Mouse (Mus musculus): ENCODE results near the gene Usp16. TPM values are rescaled to one million over a fixed set of nuclear protein-coding genes. Genes with fewer than 3 reads are reported as not detected.
"Not testable (repeated sequence)": the region's sequence is repeated elsewhere in the genome, so short reads cannot be mapped to it uniquely, and the experiment has no call there.

Usp16 gene
- polyA plus RNA-seq, 1 experiment, result 48.6 TPM

GRCm38 (mm10) chr16:87488605-87489004 lies 34.1 kb downstream of the Usp16 start:
- no peak overlapping the region for H3K9ac ChIP-seq (ENCODE audit: low read depth, poor library complexity, severe bottlenecking)
- H3K27me3 ChIP-seq (ENCODE audit: control insufficient read depth, insufficient read depth, low read length, poor library complexity, severe bottlenecking), result no peaks in the 10 kb centered on the region
- TF ChIP-seq EP300 (IDR thresholded peaks at IDR 0.05; ENCODE audit: insufficient read depth, low read depth, low read length), result no peak
- no peak for TF ChIP-seq CTCF (IDR thresholded peaks at IDR 0.05; ENCODE audit: low read depth, low read length)
- no peak for TF ChIP-seq POLR2A (IDR thresholded peaks at IDR 0.05; ENCODE audit: insufficient read depth, low read length)
- peaks cover 91% of the 10 kb centered on the region for H3K36me3 ChIP-seq (ENCODE audit: control insufficient read depth, insufficient read depth, low read length, poor library complexity, severe bottlenecking)
- no peak overlapping the region for H3K27ac ChIP-seq (ENCODE audit: insufficient read depth, low read length)
- no peaks in the 10 kb centered on the region for H3K9me3 ChIP-seq (replicated peaks; ENCODE audit: control insufficient read depth, insufficient read depth, low read length, poor library complexity, severe bottlenecking)
- H3K4me3 ChIP-seq (ENCODE audit: low read depth, low read length), result no peak overlapping the region
- no peaks in the 10 kb centered on the region for H3K4me1 ChIP-seq (ENCODE audit: control insufficient read depth, insufficient read depth, low read length)

- not testable (repeated sequence) for H3K4me3 ChIP-seq (ENCODE audit: low read depth, low read length); H3K9ac ChIP-seq (ENCODE audit: low read depth, poor library complexity, severe bottlenecking); H3K27me3 ChIP-seq (ENCODE audit: control insufficient read depth, insufficient read depth, low read length, poor library complexity, severe bottlenecking); H3K9me3 ChIP-seq (replicated peaks; ENCODE audit: control insufficient read depth, insufficient read depth, low read length, poor library complexity, severe bottlenecking); H3K4me1 ChIP-seq (ENCODE audit: control insufficient read depth, insufficient read depth, low read length); H3K27ac ChIP-seq (ENCODE audit: insufficient read depth, low read length)
- peaks cover 64% of the 10 kb centered on the region for H3K36me3 ChIP-seq (ENCODE audit: control insufficient read depth, insufficient read depth, low read length, poor library complexity, severe bottlenecking)
Measured at GRCm38 (mm10) chr16:87492191-87492792, 37.8 kb downstream of the Usp16 start.

- no peaks in the 10 kb centered on the region for H3K27me3 ChIP-seq (ENCODE audit: control insufficient read depth, insufficient read depth, low read length, poor library complexity, severe bottlenecking)
- peak overlapping the region; percentile 95 for H3K9ac ChIP-seq (ENCODE audit: low read depth, poor library complexity, severe bottlenecking)
- H3K4me3 ChIP-seq (ENCODE audit: low read depth, low read length), result peak overlapping the region; percentile 97
- no peaks in the 10 kb centered on the region for H3K9me3 ChIP-seq (replicated peaks; ENCODE audit: control insufficient read depth, insufficient read depth, low read length, poor library complexity, severe bottlenecking)
- TF ChIP-seq POLR2A (IDR thresholded peaks at IDR 0.05; ENCODE audit: insufficient read depth, low read length), result no peak
- TF ChIP-seq EP300 (IDR thresholded peaks at IDR 0.05; ENCODE audit: insufficient read depth, low read depth, low read length), result no peak
- no peak for TF ChIP-seq CTCF (IDR thresholded peaks at IDR 0.05; ENCODE audit: low read depth, low read length)
- H3K36me3 ChIP-seq (ENCODE audit: control insufficient read depth, insufficient read depth, low read length, poor library complexity, severe bottlenecking), result peaks cover 40% of the 10 kb centered on the region
- no peak overlapping the region for H3K27ac ChIP-seq (ENCODE audit: insufficient read depth, low read length)
- H3K4me1 ChIP-seq (ENCODE audit: control insufficient read depth, insufficient read depth, low read length), result no peaks in the 10 kb centered on the region
Measured at GRCm38 (mm10) chr16:87494955-87495655, 40.6 kb downstream of the Usp16 start.

DNA sequence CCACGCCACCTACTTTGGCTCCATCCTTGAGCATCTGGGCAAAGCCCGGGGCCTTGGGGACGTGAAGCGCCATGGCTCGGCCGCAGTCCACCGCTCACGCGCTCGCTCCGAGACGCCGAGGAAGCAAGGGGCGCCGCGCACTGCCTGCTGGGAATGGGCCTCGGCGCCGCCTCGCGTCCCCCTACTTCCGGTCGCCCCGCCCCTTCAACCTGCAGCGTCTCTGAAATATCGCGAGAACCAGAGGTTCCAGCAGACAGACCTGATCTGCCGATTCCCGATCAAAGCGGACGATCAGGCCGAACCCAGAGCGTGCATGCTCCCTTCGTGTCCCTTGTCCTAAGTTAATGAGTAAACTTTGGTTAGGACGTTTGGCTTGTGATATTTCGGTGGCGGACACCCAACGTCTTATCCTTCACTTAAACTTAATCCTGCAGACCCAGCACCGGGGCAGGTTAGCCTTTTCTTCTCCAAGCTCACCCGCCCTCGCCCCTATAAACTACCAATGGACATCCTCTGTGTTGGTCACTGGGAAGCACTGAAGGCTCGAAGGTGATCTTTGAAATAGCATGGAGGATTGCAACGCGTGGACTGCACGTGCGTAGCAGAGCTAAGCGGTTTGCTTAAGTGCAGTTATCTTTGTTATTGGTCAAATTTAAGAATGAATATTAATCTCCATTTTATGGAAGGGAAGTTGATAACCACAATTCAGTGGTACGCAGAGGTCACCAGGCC lies 41.4 kb downstream of the Usp16 start, which contains the start of gene Cct8:
Cct8 (minus strand) TSS at position 158 of the 732 bp plus-strand sequence.
- H3K27ac ChIP-seq (ENCODE audit: insufficient read depth, low read length), result no peak within 1 kb of the TSS; the same call in 1 of the 2 replicates

GRCm38 (mm10) chr16:87496728-87497127 lies 42.2 kb downstream of the Usp16 start:
- H3K4me3 ChIP-seq (ENCODE audit: low read depth, low read length), result peak overlapping the region; percentile 35
- peaks cover 24% of the 10 kb centered on the region for H3K36me3 ChIP-seq (ENCODE audit: control insufficient read depth, insufficient read depth, low read length, poor library complexity, severe bottlenecking)
- H3K27ac ChIP-seq (ENCODE audit: insufficient read depth, low read length), result no peak overlapping the region
- peak overlapping the region; percentile 95; the same call in 1 of the 2 replicates for H3K9ac ChIP-seq (ENCODE audit: low read depth, poor library complexity, severe bottlenecking)
- H3K9me3 ChIP-seq (replicated peaks; ENCODE audit: control insufficient read depth, insufficient read depth, low read length, poor library complexity, severe bottlenecking), result no peaks in the 10 kb centered on the region
- H3K4me1 ChIP-seq (ENCODE audit: control insufficient read depth, insufficient read depth, low read length), result peaks cover under 1% of the 10 kb centered on the region
- TF ChIP-seq CTCF (IDR thresholded peaks at IDR 0.05; ENCODE audit: low read depth, low read length) (no peak), POLR2A (IDR thresholded peaks at IDR 0.05; ENCODE audit: insufficient read depth, low read length) (no peak), EP300 (IDR thresholded peaks at IDR 0.05; ENCODE audit: insufficient read depth, low read depth, low read length) (no peak)
- H3K27me3 ChIP-seq (ENCODE audit: control insufficient read depth, insufficient read depth, low read length, poor library complexity, severe bottlenecking), result no peaks in the 10 kb centered on the region

More for the DNA sequence above, 41.4 kb downstream of the Usp16 start, which contains the start of gene Cct8:
- H3K4me1 ChIP-seq (ENCODE audit: control insufficient read depth, insufficient read depth, low read length), result no peaks in the 10 kb centered on the region
- TF ChIP-seq POLR2A (IDR thresholded peaks at IDR 0.05; ENCODE audit: insufficient read depth, low read length) (peak; percentile 82), CTCF (IDR thresholded peaks at IDR 0.05; ENCODE audit: low read depth, low read length) (no peak), EP300 (IDR thresholded peaks at IDR 0.05; ENCODE audit: insufficient read depth, low read depth, low read length) (0 out of 2 replicates have a peak, but pooled peaks have one; percentile 57)
- peak within 1 kb of the TSS; percentile 95 for H3K9ac ChIP-seq (ENCODE audit: low read depth, poor library complexity, severe bottlenecking)
- H3K9me3 ChIP-seq (replicated peaks; ENCODE audit: control insufficient read depth, insufficient read depth, low read length, poor library complexity, severe bottlenecking), result no peaks in the 10 kb centered on the region
- H3K4me3 ChIP-seq (ENCODE audit: low read depth, low read length), result peak within 1 kb of the TSS; percentile 97
- H3K27me3 ChIP-seq (ENCODE audit: control insufficient read depth, insufficient read depth, low read length, poor library complexity, severe bottlenecking), result no peaks in the 10 kb centered on the region
- peaks cover 32% of the 10 kb centered on the region for H3K36me3 ChIP-seq (ENCODE audit: control insufficient read depth, insufficient read depth, low read length, poor library complexity, severe bottlenecking)
